Mouse (Mus musculus) kidney, embryonic 15.5 days (tissue): ENCODE data around the gene Tnfrsf1b. TPM values are rescaled to one million over a fixed set of nuclear protein-coding genes. Genes with fewer than 3 reads are reported as not detected.

Source experiments
- ATAC-seq: fragments of 200-750 bp; cut with Nextera tagmentation; replicated peaks from 2 replicates; pipeline ENCODE4 v1.8.0; 2017; ENCODE audit warnings: moderate TSS enrichment; ENCODE audit not compliant: low FRiP score
- H3K27ac ChIP-seq: fragments of 300-500 bp; sonication (generic); 2 replicates; pipeline ENCODE4 v1.5.1; 2015; ENCODE audit warnings: mild to moderate bottlenecking, inconsistent platforms
- H3K27me3 ChIP-seq: fragments of 300-500 bp; sonication (generic); 2 replicates; pipeline ENCODE4 v1.6.1; 2015; ENCODE audit warnings: inconsistent platforms
- H3K36me3 ChIP-seq: fragments of 300-500 bp; sonication (generic); 2 replicates; pipeline ENCODE4 v1.6.1; 2015; ENCODE audit warnings: inconsistent platforms
- H3K4me1 ChIP-seq: fragments of 300-500 bp; sonication (generic); 2 replicates; pipeline ENCODE4 v1.6.1; 2015; ENCODE audit warnings: inconsistent platforms
- H3K4me2 ChIP-seq: fragments of 300-500 bp; sonication (generic); 2 replicates; pipeline ENCODE4 v1.6.1; 2015; ENCODE audit warnings: moderate library complexity, mild to moderate bottlenecking, inconsistent platforms
- H3K4me3 ChIP-seq: fragments of 300-500 bp; sonication (generic); replicated peaks from 2 replicates; pipeline ENCODE4 v1.5.1; 2015; ENCODE audit warnings: mild to moderate bottlenecking, inconsistent platforms
- H3K9ac ChIP-seq: fragments of 300-500 bp; sonication (generic); 2 replicates; pipeline ENCODE4 v1.6.1; 2015; ENCODE audit warnings: mild to moderate bottlenecking, inconsistent platforms
- H3K9me3 ChIP-seq: fragments of 300-500 bp; sonication (generic); replicated peaks from 2 replicates; pipeline ENCODE4 v1.6.1; 2016; ENCODE audit warnings: inconsistent platforms
- WGBS: fragments of 180-500 bp; shearing (Covaris S2); methylation state at CpG from one replicate; pipeline ENCODE4 v1.1.7; 2015; ENCODE audit warnings: mixed read lengths; 5-methylcytosine and 5-hydroxymethylcytosine counted together
- polyA plus RNA-seq: library from polyadenylated mRNA; unstranded; fragments of >200 nt; fragmentation: Nextera tagmentation; extraction: Ambion mirVana; gene quantifications from 2 replicates; pipeline ENCODE4 v1.2.1, GENCODE M21; 2015

Gene Tnfrsf1b
- polyA plus RNA-seq, 1 experiment from 2014 or later, result 3.5 TPM

DNA sequence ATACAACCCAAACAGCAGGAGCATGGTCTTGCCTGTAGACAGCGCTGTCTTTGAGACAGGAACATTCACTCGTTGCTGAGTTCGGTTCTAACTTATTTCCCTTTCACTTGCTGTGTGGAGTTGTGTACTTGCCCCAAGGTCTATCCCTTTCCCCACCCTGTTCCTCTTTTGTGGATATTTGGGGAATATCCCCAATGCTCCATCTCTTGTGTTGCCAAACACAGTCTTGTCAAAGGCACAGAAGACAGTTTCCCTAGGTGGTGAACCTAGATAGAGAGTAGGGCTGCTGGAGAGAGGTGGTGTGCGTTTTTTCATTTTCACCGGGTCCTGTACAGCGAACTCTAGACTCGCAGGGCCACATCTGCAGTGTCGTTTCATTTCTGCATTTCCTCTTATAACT lies 5.9 kb upstream of the Tnfrsf1b start:
- no peak overlapping the region for H3K4me2 ChIP-seq
- no peak overlapping the region for H3K4me3 ChIP-seq
- WGBS, result 92% methylated on average over 8 of the region's 8 CpGs
- H3K9ac ChIP-seq, result no peak overlapping the region
- ATAC-seq, result no peak
- no peaks in the 10 kb centered on the region for H3K9me3 ChIP-seq
- no peak overlapping the region for H3K27ac ChIP-seq
- H3K36me3 ChIP-seq, result no peaks in the 10 kb centered on the region
- H3K27me3 ChIP-seq, result peaks cover 9% of the 10 kb centered on the region
- 0 out of 2 replicates have a peak, but pooled peaks cover 3% of the 10 kb centered on the region for H3K4me1 ChIP-seq

DNA sequence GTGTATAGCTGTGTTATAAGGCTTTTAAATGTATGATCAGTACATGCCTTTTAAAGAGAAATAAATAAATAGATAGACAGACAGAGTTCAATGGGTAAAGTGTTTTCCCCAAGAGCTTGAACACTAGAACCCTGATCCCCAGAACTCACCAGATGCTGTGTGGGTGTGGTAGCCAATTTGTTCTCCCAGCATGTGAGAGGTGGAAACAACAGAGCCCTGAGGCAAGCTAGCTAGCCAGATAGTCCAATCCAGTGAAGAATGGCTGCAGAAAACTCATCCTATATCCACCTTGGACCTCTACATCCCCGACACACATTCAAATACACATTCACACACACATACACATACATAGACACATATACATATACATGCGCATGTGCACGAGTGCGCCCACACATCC lies 4.9 kb upstream of the Tnfrsf1b start:
- Histone ChIP-seq H3K36me3 (no peaks in the 10 kb centered on the region), H3K9me3 (no peaks in the 10 kb centered on the region), H3K27ac (no peak overlapping the region), H3K4me3 (no peak overlapping the region), H3K4me1 (peaks cover 7% of the 10 kb centered on the region), H3K9ac (no peak overlapping the region), H3K4me2 (no peak overlapping the region), H3K27me3 (peaks cover 20% of the 10 kb centered on the region)
- ATAC-seq, result no peak
- WGBS, result 92% methylated on average over 4 of the region's 4 CpGs

DNA sequence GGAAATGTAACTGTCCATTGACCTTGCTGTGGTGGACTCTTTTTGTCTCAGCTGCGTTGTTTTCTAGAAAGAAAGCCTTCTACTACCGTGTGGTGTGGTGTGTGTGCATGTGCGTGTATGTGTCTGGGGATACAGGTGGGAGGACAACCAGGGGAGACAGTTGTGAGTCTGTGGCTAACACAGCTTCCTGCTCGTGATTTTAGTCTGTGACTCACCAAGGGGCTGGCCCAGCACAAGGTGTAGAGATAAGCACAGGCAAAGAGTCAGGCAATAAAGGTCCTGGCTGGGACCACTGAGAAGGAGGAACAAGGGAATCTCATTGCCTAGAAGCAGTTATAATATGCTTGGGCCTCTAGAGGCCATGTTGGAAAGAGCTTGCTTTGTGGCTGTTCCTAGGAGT lies 3.3 kb upstream of the Tnfrsf1b start:
- no peaks in the 10 kb centered on the region for H3K9me3 ChIP-seq
- no peak overlapping the region for H3K4me2 ChIP-seq
- H3K4me1 ChIP-seq, result peaks cover 17% of the 10 kb centered on the region
- peaks cover 35% of the 10 kb centered on the region for H3K27me3 ChIP-seq
- no peak for ATAC-seq
- 84% methylated on average over 4 of the region's 4 CpGs for WGBS
- H3K9ac ChIP-seq, result no peak overlapping the region
- H3K4me3 ChIP-seq, result no peak overlapping the region
- H3K27ac ChIP-seq, result no peak overlapping the region
- no peaks in the 10 kb centered on the region for H3K36me3 ChIP-seq

DNA sequence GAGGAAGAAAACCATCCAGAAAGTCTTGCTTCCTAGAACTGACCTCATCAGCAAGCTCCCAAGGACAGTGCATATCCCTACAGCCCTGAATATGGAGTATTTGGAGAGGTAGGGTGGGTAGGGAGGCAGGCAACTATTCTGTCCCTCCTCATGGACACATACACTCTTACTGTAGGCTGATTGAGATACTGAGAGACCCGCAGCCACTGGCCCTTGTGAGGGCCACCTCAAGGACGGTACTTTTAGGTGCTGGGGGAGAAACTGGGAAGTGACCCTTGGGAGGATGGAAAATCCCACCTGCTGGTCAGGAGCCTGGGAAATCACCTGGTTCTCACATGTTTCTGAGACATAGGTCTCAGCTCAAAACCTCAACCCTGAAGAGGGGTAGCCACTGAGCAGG lies 886 bp upstream of the Tnfrsf1b start:
- H3K4me3 ChIP-seq, result no peak overlapping the region
- no peaks in the 10 kb centered on the region for H3K36me3 ChIP-seq
- WGBS, result 74% methylated on average over 2 of the region's 2 CpGs
- H3K27me3 ChIP-seq, result peaks cover 31% of the 10 kb centered on the region
- peaks cover 15% of the 10 kb centered on the region for H3K4me1 ChIP-seq
- no peak overlapping the region for H3K9ac ChIP-seq
- no peak overlapping the region for H3K4me2 ChIP-seq
- H3K27ac ChIP-seq, result no peak overlapping the region
- H3K9me3 ChIP-seq, result no peaks in the 10 kb centered on the region
- ATAC-seq, result no peak

DNA sequence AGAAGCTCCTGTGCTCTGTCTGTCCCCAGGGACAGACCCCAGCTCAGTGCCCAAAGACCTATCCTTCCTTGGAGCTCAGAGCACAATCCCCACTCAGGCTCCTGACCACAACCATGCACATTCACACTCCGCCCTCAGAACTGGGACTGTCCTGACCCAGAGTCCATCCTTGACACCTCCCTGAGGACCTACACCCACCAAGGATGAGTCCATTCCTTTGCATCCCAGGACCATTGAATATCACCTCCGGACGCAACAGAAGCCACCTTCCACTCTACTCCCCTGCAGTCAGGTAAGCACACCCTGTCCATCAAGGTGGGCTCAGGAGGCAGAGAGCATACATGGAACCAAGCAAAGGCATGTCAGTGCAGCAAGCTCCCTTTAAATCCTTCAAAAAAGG lies 1.1 kb downstream of the Tnfrsf1b start:
- Histone ChIP-seq H3K36me3 (no peaks in the 10 kb centered on the region), H3K9ac (no peak overlapping the region), H3K27me3 (peaks cover 31% of the 10 kb centered on the region), H3K4me3 (peak overlapping the region; percentile 50), H3K27ac (no peak overlapping the region), H3K4me1 (peaks cover 22% of the 10 kb centered on the region), H3K9me3 (no peaks in the 10 kb centered on the region), H3K4me2 (peak overlapping the region; percentile 92)
- WGBS, result 80% methylated on average over 3 of the region's 3 CpGs
- no peak for ATAC-seq

DNA sequence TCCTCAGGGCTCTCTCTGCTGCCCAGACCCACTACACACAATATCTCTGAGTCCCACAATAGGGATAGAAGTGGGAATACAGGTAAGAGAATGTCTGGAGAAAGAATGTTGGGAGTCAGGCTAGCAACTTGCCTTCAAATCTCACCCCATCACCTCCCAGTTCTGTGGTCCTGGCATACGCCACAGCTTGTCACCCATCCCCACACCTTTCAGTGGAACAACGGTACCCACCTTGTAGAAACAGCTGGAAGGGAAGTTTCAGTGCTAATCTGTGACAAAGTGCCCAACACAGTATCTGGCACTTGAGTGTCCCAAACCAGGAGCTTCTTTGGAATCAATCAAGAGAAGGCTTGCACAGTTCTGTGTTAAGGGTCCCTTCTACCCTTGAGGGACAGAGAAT lies 2.0 kb downstream of the Tnfrsf1b start:
- Histone ChIP-seq H3K9me3 (no peaks in the 10 kb centered on the region), H3K4me3 (no peak overlapping the region), H3K9ac (no peak overlapping the region), H3K27ac (no peak overlapping the region), H3K4me2 (no peak overlapping the region), H3K4me1 (peaks cover 29% of the 10 kb centered on the region), H3K27me3 (peaks cover 31% of the 10 kb centered on the region), H3K36me3 (no peaks in the 10 kb centered on the region)
- no peak for ATAC-seq
- 87% methylated on average over 2 of the region's 2 CpGs for WGBS

DNA sequence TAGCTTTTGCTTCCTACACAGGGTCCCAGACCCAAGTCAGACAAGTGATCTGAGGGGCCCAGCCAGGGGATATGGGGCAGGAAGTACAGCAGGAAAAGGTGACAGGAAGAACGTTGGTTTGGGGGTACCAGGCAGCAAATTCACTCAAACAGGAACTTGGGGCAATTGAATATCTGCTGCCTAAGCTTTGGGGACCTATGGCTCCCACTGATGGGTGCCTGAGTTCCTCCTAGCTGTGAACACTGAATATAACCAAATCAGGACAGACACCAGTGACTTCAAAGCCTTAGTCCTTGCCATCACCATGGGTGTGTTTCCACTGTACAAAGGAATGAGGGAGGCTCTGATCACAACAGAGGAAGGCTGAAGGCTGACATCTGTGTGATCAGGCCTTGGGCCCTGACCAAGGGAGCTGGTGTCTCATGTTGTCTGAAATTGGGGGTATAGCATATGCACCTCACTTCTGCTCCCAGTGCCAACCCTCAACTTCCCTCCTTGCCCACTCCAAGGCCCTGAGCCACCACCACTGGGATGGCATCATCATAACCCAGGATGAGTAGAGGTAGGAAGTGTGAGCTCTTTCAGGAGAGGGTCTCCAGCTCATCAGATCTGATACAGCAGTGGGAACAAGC lies 3.8 kb downstream of the Tnfrsf1b start:
- Histone ChIP-seq H3K9me3 (no peaks in the 10 kb centered on the region), H3K36me3 (no peaks in the 10 kb centered on the region), H3K4me1 (peaks cover 35% of the 10 kb centered on the region), H3K9ac (no peak overlapping the region), H3K4me2 (no peak overlapping the region), H3K4me3 (no peak overlapping the region), H3K27me3 (peaks cover 29% of the 10 kb centered on the region), H3K27ac (no peak overlapping the region)
- ATAC-seq, result no peak
- WGBS, result 36% methylated on average over 1 of the region's 1 CpGs

DNA sequence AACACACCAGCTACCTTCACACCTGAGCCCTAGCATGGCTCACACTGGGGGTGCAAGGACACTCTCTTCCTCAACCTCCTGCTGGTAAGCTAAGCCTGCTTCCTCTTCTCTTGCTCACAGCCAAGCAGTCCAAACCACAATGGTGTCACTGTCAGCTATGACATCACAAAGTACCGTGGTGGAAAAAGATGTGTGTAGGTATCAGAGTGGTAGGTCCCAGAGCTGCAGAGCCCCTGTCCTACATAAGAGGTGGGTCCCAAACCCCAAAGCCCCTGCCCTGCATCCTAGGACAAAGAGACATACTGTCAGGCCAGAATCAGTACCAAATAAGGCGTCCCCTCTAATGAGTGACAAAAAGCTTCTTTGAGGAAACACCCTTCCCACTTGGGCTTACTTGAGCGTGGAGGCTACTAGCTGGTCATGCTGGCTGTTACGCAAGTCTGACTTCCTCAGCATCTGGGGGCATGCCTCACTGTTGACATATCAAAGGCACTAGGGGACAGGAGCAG lies 5.9 kb downstream of the Tnfrsf1b start:
- Histone ChIP-seq H3K9ac (no peak overlapping the region), H3K27me3 (peaks cover 9% of the 10 kb centered on the region), H3K27ac (no peak overlapping the region), H3K36me3 (no peaks in the 10 kb centered on the region), H3K9me3 (no peaks in the 10 kb centered on the region), H3K4me1 (peaks cover 23% of the 10 kb centered on the region), H3K4me3 (no peak overlapping the region), H3K4me2 (no peak overlapping the region)
- ATAC-seq, result 0 out of 2 replicates have a peak, but pooled peaks have one; percentile 22
- WGBS, result 52% methylated on average over 4 of the region's 4 CpGs

DNA sequence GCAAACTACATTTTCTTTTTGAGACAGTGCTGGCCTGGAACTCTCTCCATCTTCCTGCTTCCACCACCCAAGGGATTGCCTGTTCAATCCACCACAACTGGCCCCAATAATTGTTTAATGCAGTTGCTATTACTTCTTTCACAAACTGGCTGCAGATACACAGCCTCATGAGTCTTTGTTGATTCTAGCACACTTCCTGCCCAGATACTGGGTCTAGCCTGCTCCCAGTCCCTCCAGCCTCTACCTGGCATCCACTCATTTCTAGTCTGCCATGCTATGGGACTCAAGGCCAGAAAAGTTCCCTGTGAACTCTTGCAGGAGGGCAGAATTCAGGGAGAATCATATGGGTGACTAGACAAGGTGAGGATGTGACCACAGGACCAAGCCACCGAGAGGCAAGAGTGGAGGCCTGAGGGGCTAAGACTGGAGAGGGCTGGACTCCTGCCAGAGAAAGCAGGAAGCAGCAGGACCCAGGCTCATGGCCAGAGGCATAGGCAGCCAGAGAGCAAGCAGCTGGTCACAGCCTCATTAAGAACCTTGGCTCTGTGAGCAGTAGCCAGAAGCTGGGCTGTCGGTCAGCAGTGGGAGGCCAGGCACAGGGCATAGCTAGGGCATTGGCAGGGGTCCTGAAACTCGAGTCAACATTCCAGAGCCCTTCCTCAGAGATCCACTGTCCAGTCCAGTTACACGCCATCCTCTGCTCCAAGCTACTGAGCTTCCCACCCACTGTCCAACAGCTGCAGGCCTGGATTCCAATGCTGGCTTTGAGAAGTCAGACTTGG lies 7.4 kb downstream of the Tnfrsf1b start:
- no peaks in the 10 kb centered on the region for H3K9me3 ChIP-seq
- H3K27ac ChIP-seq, result peak overlapping the region; percentile 76
- no peak overlapping the region for H3K4me3 ChIP-seq
- peak; percentile 87 for ATAC-seq
- 16% methylated on average over 4 of the region's 4 CpGs for WGBS
- no peaks in the 10 kb centered on the region for H3K27me3 ChIP-seq
- H3K4me2 ChIP-seq, result no peak overlapping the region
- H3K4me1 ChIP-seq, result peaks cover 20% of the 10 kb centered on the region
- no peaks in the 10 kb centered on the region for H3K36me3 ChIP-seq
- no peak overlapping the region for H3K9ac ChIP-seq

DNA sequence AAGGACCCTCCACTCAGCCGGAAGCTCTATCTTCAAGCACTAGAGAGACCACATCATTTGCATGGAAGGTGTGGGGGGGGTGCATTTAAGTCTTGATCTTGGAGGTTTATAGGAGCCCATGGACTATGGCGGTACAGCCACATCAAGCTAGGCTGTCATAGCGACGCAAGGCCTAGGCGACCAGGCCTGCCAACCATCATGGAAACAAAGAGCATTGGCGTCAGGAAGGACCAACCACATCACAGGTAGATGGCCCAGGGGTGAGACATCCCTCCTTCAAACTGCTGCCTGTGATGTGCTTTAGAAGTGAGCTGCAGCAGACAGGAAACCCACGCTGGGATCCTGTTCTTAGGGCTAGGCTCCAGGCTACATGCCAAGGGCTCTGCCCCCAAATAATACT lies 10.6 kb downstream of the Tnfrsf1b start:
- Histone ChIP-seq H3K9me3 (no peaks in the 10 kb centered on the region), H3K9ac (no peak overlapping the region), H3K4me2 (no peak overlapping the region), H3K4me3 (no peak overlapping the region), H3K36me3 (no peaks in the 10 kb centered on the region), H3K27ac (no peak overlapping the region), H3K27me3 (no peaks in the 10 kb centered on the region), H3K4me1 (peaks cover 17% of the 10 kb centered on the region)
- 88% methylated on average over 7 of the region's 7 CpGs for WGBS
- ATAC-seq, result no peak

DNA sequence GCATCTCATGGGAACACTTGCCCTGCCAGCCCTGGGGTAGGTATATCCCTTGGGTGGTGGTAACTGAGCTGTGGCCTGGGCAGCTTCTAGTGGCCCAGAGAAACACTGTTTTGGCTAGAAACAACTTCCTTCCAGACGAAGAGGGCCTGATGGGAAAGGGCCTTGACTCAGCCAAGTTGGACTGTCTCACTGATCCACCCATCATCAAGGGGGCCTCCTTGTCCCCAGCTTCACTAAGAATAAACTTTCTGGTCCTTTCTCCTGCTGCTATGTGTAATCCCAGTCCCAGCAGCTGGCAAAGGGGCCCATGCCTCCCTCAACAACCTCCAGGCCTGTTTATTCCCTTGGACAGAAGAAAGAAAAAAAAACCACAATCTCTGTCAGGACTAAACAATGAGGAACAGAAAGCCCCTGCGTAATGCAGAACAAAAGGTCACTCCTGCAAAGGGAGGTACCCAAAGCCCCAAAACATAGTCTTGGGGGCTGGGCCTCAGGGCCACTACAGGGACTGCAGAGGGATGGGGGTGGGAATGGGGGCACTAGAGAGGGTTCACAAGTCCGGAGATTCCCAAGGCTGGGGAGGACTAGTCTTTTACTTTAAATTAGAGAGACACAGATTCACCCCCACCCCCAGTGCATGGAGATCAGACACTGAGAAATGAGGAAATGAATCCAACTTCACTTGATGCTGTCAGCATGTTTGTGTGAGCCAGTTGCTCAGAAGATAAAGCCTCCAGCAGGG lies 13.0 kb downstream of the Tnfrsf1b start:
- WGBS, result 48% methylated on average over 3 of the region's 3 CpGs
- Histone ChIP-seq H3K36me3 (no peaks in the 10 kb centered on the region), H3K9me3 (no peaks in the 10 kb centered on the region), H3K9ac (no peak overlapping the region), H3K27ac (no peak overlapping the region), H3K27me3 (no peaks in the 10 kb centered on the region), H3K4me2 (no peak overlapping the region), H3K4me3 (no peak overlapping the region), H3K4me1 (no peaks in the 10 kb centered on the region)
- no peak for ATAC-seq

DNA sequence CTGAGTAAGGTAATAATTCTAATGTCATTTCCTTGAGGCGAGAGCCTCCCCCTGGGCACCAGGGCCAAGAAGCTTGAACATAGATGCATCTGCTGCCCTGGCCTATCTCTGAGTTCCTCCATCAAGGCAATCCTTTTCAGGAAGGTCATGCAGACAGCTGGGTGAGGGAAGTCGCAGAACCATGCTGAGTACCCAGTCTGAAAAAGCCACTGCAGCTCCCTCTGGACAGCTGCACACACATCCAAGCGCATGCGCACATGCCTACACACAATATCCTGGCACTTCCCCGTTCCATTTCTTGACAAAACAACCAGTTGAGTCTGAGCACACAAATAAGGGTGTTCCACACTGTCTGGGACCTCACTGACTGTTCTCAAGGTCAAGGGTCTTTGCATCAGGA lies 14.9 kb downstream of the Tnfrsf1b start:
- 85% methylated on average over 5 of the region's 5 CpGs for WGBS
- no peaks in the 10 kb centered on the region for H3K36me3 ChIP-seq
- no peak overlapping the region for H3K27ac ChIP-seq
- no peaks in the 10 kb centered on the region for H3K4me1 ChIP-seq
- ATAC-seq, result no peak
- no peak overlapping the region for H3K4me3 ChIP-seq
- no peak overlapping the region for H3K9ac ChIP-seq
- H3K4me2 ChIP-seq, result no peak overlapping the region
- no peaks in the 10 kb centered on the region for H3K27me3 ChIP-seq
- no peaks in the 10 kb centered on the region for H3K9me3 ChIP-seq
